Mouse (Mus musculus): Measurements from ENCODE around the gene Slc25a12.

Gene Slc25a12

DNA sequence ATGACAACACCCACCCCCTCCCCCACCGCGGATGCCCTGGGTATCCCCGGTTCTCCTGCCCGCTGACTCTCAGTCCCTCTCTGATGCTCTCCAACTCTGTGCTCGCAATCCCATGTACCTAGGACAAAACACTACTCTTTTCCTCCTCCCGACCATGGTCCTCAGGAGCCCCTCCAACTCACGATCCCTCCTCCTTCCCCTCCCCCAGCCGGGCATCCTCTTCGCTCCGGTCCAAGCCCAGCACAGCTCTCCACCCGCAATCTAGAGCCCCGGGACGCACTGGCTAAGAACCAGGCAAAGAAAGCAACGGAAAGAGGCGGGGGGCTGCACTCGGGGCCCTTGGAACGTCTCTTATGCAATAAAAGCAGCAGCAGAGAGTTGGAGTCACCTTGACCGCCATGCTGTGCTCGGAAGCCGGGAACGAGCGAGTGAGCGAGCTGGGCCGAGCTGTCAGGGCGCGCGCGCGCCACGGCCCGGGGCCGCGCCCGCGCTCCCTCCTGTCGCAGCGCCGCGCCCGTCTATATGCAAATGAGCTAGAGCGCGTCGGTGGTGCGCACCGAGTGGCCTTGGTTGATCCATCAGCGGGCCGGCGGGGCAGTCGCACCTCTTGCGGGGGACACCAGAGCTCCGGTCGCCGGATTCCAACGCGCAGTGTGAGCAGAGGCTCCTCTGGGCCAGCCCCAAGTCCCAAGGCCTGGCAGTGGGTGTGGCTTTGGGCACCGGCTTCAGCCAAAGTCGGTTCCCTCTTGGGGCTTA, at the start of gene Slc25a12:
TSS of gene Slc25a12 (minus strand) at position 625 of the 756 bp plus-strand sequence.
- no peak; the same call in 1 of the 2 replicates for TF ChIP-seq GATA4 (IDR thresholded peaks at IDR 0.05; ENCODE audit: insufficient replicate concordance, low read length)

DNA sequence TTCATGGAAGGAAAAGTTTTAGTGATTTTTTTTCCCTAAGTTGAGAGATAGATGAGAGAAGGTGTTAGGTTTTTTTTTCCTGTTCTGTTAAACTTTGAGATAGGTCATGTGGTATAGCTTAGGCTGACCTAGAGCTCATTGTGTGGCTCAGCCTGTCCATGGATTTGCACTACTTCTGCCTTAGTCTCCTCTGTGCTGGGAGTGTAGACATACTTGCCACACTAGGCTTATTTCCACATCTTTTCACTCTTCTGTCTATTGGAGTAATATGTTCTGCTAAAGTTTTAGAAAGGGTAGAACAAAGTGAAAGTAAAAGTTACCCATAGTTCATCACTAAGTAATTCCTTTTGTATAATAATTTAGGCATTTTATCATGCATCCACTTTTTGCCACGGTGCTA, 38.1 kb upstream of the Slc25a12 start:
- no peak for TF ChIP-seq GATA4 (IDR thresholded peaks at IDR 0.05; ENCODE audit: insufficient replicate concordance, low read length)

DNA sequence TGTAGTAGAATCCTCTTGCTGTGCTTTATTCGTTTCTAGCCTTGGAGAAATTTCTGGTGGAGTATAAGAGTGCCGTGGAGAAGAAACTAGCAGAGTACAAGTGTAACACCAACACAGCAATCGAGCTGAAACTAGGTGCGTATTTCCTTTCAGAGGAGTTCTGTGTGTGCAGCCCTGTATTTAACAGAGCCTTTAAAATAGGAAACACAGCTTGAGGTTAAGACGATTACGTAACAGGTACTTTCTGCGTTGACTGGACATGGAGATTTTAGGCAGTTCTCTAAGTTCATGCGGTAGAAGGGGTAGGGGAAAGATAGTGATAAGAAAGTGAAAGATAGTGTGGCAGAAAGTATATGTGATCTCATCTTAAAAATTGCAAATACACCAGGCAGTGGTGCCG, 22.3 kb upstream of the Slc25a12 start:
- no peak for TF ChIP-seq GATA4 (IDR thresholded peaks at IDR 0.05; ENCODE audit: insufficient replicate concordance, low read length)

DNA sequence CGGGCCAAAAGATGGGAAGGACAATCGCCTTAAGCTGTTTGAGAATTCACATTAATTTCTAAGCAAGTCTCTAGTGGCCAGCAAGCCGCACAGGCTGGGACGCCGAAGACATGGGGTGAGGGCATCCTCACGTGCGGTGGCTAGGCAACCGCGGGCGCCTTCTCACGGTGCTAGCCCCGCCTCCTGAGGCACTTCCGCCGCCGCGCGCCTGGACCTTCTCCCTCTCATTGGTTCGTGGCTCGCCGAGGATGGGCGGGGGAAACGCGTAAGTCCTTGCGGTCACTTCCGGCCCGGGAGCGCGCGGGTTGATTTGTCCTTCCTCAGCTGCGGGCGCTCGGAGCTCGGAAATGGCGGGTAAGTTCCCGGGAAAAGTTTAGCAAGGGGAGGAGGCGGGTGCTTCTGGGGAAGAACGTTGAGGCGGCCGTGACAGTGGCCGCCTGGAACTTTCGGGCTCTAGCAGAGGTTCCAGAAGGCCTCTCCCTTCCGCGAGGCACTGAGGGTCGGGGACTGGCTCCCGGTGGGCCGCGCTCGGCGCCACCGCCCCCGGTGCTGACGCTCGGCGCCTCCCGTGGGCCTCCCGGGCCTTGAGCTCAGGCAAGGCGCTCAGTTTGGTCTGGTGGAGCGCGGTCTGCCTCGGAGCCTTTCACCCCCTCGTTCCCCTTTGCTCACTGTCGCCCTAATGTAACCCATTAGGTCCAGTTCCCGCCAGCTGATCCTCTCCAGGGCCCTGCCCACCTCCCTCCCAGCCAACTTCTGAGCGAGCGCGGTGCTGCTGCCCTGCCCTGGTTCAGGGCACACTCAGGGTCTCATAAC, 21.6 kb upstream of the Slc25a12 start, which contains the start of gene Hat1:
TSS of gene Hat1 (plus strand) at position 8 of the 813 bp plus-strand sequence.
- TF ChIP-seq GATA4 (IDR thresholded peaks at IDR 0.05; ENCODE audit: insufficient replicate concordance, low read length), result no peak

DNA sequence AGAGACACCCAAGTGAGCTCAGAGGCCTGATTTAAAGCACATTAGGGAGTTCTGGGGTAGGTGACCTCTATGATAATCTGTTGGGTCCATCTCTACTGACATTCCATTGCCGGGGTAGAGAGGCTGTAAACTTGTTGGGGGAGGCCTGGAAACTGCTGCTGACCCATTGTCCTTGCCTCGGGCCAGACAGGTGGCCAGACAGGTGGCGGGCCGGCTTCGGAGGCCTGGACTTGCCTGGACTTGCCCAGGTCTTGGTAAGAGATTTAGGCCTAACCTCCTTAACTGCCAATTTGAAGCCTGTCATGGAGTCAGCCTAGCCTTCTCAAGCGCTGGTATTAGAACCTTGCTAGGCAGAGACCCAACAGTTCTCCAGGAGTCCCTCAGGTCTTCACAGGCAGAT, 20.2 kb upstream of the Slc25a12 start:
- TF ChIP-seq GATA4 (IDR thresholded peaks at IDR 0.05; ENCODE audit: insufficient replicate concordance, low read length), result no peak

DNA sequence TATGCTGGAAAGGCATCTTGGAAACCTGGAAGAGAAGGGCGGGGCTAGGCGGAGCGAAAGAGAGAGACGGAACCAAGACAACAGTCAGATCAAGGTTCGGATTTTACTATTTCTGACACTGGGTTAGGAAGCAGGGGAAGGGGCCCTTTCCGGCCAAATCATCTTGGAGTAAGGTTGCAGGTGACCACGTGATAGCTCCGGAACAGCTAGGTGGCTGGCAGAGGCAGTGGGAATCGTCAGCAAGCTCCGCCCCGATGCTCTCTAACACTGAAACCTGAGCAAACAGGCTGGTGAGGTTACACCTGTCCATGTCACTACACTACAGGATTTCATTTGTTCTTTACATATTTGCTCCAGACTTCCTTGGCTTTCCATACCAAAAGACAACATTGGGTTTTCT, 16.3 kb upstream of the Slc25a12 start:
- no peak for TF ChIP-seq GATA4 (IDR thresholded peaks at IDR 0.05; ENCODE audit: insufficient replicate concordance, low read length)

DNA sequence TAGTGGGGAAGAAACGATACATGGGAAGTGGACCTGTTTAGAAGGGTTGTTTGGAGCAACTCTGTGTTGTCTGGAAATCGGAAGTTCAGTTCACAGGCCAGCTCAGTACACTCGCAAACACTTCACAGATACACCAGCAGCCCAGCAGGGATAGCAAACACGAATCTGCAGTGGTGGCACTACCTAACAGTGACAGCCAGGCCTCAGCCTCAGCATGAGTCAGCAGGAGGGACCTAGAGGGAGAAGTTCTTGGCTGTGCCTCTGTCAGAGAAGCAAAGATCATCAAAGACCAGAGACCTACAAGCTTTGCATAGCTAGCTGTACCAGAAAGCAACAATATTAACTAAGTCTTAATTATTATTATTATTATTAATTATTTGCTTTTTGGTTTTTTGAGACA, 14.4 kb upstream of the Slc25a12 start:
- no peak for TF ChIP-seq GATA4 (IDR thresholded peaks at IDR 0.05; ENCODE audit: insufficient replicate concordance, low read length)

DNA sequence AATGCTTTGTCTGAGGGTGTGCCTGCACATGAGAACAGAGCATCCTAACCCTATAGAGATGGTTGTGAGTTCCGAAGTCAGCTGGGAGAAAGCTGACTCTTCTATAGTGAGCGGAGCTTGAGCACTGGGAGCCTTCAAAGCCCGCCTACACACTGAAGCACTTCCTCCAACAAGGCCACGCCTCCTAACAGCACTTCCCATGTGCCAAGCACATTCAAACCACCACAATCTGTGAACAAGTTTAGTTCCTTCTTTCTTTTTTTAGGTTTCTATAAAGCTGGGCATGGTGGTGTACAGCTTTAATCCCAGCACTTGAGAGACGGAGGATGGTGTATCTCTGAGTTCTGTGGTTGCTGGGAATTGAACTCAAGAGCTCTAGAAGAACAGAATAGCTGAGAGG, 9.9 kb upstream of the Slc25a12 start:
- TF ChIP-seq GATA4 (IDR thresholded peaks at IDR 0.05; ENCODE audit: insufficient replicate concordance, low read length), result no peak

DNA sequence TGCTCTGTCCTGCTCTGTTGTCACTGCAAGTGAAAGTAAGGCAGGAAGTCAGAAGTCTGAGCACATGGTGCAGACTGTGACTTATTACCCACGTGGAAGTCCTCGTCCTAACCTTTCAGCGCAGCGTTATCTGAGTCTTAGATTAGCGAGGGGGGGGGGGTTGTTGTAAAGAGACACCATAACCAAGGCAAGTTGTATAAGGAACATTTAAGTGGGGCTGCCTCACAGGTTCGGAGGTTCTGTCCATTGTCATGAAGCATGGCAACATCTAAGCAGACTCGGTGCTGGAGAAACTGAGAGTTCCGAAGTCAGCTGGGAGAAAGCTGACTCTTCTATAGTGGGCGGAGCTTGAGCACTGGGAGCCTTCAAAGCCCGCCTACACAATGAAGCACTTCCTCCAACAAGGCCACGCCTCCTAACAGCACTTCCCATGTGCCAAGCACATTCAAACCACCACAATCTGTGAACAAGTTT, 8.9 kb upstream of the Slc25a12 start:
- 0 out of 2 replicates have a peak, but pooled peaks have one; percentile 18 for TF ChIP-seq GATA4 (IDR thresholded peaks at IDR 0.05; ENCODE audit: insufficient replicate concordance, low read length)

DNA sequence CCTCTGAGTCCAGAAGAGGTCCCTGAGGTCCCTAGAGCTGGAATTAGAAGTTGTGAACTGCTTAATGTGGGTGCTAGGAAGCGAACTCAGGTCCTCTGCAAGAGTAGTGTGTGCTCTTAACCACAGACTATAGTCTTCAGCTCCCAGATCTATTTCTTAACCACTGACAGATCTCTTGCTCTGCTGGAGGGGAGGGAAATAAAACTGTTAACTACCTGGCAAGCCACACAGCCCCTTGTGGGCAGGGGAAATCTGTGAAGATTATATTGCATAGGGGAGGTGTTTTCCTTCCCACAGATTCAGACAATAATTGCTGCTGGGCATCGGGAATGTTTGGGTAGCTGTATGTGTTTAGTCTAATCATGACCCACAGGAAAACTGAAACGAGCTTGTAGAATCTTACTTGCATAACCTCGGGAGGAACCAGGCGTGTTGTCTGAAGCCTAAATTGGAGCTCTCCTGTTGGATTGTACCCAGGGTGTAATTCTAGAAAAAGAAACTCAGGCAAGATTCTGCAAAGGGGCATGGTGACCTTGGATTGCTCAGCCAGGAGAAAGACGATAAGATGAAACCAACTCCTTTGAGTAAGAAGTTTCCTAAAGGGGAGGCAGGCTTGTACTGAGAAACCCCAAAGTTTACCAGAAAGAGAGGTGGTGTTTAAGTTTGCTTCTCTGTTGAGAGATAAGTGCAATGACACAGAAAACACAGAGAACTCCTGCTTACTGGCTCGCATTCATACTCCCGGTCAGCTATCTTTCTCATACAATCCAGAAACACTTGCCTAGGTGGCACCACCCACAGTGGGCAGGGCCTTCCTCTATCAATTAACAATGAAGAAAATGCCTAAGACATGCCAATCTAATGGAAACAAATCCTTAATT, 7.0 kb upstream of the Slc25a12 start:
- no peak for TF ChIP-seq GATA4 (IDR thresholded peaks at IDR 0.05; ENCODE audit: insufficient replicate concordance, low read length)

DNA sequence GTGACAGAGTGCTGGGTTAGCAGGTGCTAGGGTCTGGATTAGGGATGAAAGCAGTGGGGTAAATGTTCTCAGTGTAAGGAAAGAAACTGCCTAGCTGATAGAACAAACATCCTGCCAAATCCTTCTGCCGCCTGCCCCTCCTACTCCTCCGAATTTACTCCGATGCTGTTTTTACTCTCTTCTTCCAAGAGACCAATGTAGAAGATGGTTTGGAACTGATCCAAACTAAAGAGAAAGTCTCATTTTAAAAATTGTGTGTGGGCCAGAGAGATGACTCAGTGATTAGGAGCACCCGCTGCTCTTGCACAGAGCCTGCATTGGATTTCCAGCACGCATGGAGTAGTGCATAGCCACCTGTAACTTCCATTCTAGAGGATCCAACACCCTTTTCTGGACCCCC, 4.2 kb upstream of the Slc25a12 start:
- no peak for TF ChIP-seq GATA4 (IDR thresholded peaks at IDR 0.05; ENCODE audit: insufficient replicate concordance, low read length)

DNA sequence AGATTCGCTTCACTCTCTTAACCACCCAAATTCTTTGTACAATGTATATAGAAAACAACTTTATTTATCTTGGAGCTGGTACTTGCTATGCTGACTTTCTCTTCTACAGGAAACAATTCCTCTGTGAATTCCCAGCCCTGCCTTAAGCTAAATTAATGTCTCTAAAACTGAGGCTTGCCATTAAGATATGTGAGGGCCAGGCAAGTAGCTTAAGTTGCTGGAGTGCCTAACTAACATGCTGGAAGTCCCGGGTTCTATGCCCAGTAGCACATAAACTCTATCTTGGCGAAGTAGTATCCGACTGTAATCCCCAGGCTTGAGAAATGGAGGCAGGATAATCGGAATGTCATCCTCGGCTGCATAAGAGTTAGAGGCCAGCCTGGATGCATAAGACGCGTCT, 537 bp upstream of the Slc25a12 start:
- TF ChIP-seq GATA4 (IDR thresholded peaks at IDR 0.05; ENCODE audit: insufficient replicate concordance, low read length), result no peak

DNA sequence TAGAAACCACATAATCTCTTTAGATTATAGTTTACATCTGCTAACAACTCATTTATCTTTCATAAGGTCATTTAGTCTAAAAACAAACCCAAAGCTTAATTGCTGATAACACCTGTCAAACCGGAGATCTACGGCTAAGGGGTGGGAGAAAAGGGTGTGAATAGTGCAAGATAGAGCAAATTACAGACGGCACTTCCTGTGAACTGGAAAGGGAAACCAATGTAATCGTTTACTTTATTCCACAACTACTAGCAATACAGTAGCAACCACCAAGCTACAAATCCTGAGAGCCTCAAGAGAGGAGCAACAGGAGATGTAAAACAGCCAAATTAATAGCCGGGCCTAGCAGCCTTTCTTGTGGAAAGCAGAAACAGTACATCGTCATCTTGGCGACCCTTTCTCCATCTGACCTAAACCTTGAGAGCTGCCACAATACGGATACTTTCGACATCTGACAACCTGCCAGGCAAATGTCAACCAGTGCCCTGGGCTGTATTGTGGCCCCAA, 878 bp downstream of the Slc25a12 start:
- TF ChIP-seq GATA4 (IDR thresholded peaks at IDR 0.05; ENCODE audit: insufficient replicate concordance, low read length), result no peak

DNA sequence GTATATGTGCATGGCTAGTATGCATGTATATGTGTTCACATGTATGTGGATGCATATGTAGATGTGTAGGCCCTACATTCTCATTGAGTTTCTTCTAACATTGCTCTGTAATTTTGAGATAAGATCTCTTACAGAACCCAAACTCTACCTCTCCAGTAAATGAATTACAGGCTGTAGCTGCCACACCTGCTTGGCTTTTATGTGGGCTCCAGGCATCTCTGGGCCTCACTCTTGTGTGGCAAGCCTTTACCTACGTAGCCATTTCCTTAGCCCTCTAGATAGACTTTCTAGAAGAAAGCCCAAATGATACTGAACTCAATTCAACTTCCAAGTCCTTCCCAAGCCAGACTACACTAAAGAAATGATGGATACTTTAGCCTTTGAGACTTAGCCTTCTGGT, 7.4 kb downstream of the Slc25a12 start:
- no peak for TF ChIP-seq GATA4 (IDR thresholded peaks at IDR 0.05; ENCODE audit: insufficient replicate concordance, low read length)

DNA sequence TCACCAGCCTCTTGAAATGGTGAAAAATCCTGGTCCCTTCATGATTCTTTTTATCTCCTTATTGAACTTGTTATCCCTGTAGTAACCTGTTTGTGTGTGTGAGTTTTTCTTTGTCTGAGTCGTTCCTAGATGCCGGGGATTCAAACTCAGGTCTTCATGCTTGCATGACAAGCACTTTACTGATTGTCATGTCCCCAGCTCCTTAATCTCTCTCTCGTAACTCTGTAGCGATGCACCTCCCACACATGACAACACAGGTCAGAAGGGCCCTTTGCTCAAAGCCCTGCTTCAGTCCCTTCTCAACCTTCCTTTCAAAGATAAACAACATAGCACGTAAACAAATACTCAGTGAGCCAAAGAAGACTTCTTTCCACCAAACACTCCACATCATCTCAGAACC, 9.2 kb downstream of the Slc25a12 start:
- no peak for TF ChIP-seq GATA4 (IDR thresholded peaks at IDR 0.05; ENCODE audit: insufficient replicate concordance, low read length)

Measured in liver, adult (tissue).